Mouse (Mus musculus) lung, adult 2 months (tissue): Measurements from ENCODE around the gene Ssmem1.

Experiments used
- CTCF ChIP-seq: fragments of 200-500 bp; IDR thresholded peaks from 2 replicates; pipeline ENCODE4 v1.5.1; 2011; ENCODE audit warnings: mild to moderate bottlenecking, low read length, control low read depth; ENCODE audit not compliant: insufficient read depth
- POLR2A ChIP-seq: fragments of 200-500 bp; IDR thresholded peaks from 2 replicates; pipeline ENCODE4 v1.6.1; 2011; ENCODE audit warnings: low read depth, mild to moderate bottlenecking, control low read depth, low read length, borderline replicate concordance; ENCODE audit errors: extremely low read depth

GRCm38 (mm10) chr6:30550496-30551192 lies 41.0 kb downstream of the Ssmem1 start:
- TF ChIP-seq CTCF (no peak), POLR2A (no peak)
